Mouse (Mus musculus): ENCODE results near the gene Popdc2.

DNA sequence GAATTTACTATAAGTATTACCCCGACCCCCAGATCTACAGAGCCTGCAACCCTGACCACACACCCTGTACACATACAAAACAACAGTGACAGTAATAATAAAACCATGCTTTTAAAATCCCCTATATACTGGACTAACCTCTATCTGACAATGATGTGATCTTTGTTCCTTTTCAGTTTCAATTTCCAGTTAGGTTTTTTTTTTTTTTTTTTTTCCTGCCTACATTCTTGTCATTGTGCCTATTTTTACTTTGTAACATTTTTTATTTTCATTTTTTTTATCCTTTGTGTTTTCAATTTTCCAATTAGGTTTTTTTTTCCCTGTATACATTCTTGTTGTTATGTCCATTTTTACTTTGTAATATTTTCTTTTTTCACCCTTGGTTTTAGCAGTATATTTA is 63.8 kb downstream of the Popdc2 start:
- no peak for TF ChIP-seq CTCF (IDR thresholded peaks at IDR 0.05; ENCODE audit: extremely low read depth, insufficient read depth, insufficient read length, insufficient replicate concordance)
- no peak for TF ChIP-seq POLR2A (IDR thresholded peaks at IDR 0.05; ENCODE audit: low read depth, low read length)

All from spleen, adult 2 months (tissue).